Mouse (Mus musculus): ENCODE data around the gene Cyp1a1.
"Not testable (repeated sequence)": the region's sequence is repeated elsewhere in the genome, so short reads cannot be mapped to it uniquely, and the experiment has no call there.

The Cyp1a1 gene

GRCm38 (mm10) chr9:57706496-57706895, 18.8 kb downstream of the Cyp1a1 start:
- DNase-seq (ENCODE audit: low spot score), result peak; percentile 68

GRCm38 (mm10) chr9:57708068-57708719, 20.5 kb downstream of the Cyp1a1 start, which contains the start of gene Edc3:
TSS of gene Edc3 (plus strand) at chr9:57708540.
- peak; percentile 93 for DNase-seq (ENCODE audit: low spot score)

GRCm38 (mm10) chr9:57708720-57709274, 21.1 kb downstream of the Cyp1a1 start:
- DNase-seq (ENCODE audit: low spot score), result peak; percentile 66

GRCm38 (mm10) chr9:57710214-57710613, 22.5 kb downstream of the Cyp1a1 start:
- not testable (repeated sequence) for DNase-seq (ENCODE audit: low spot score)

- DNase-seq (ENCODE audit: low spot score), result no peak
These were observed 24.5 kb downstream of the Cyp1a1 start for GRCm38 (mm10) chr9:57712194-57712593.

GRCm38 (mm10) chr9:57718408-57718807, 30.7 kb downstream of the Cyp1a1 start:
- no peak for DNase-seq (ENCODE audit: low spot score)

GRCm38 (mm10) chr9:57720736-57721135, 33.0 kb downstream of the Cyp1a1 start:
- no peak for DNase-seq (ENCODE audit: low spot score)

- no peak for DNase-seq (ENCODE audit: low spot score)
These were observed 34.6 kb downstream of the Cyp1a1 start for GRCm38 (mm10) chr9:57722371-57722770.

GRCm38 (mm10) chr9:57723315-57723715, 35.6 kb downstream of the Cyp1a1 start:
- peak; percentile 92 for DNase-seq (ENCODE audit: low spot score)

GRCm38 (mm10) chr9:57723796-57724195, 36.1 kb downstream of the Cyp1a1 start:
- peak; percentile 42 for DNase-seq (ENCODE audit: low spot score)

- DNase-seq (ENCODE audit: low spot score), result no peak
These were observed 37.0 kb downstream of the Cyp1a1 start for GRCm38 (mm10) chr9:57724701-57725100.

GRCm38 (mm10) chr9:57728312-57728711, 40.6 kb downstream of the Cyp1a1 start:
- DNase-seq (ENCODE audit: low spot score), result peak; percentile 32

- DNase-seq (ENCODE audit: low spot score), result no peak
These were observed 45.9 kb downstream of the Cyp1a1 start for GRCm38 (mm10) chr9:57733606-57734005.

GRCm38 (mm10) chr9:57739863-57740262, 52.1 kb downstream of the Cyp1a1 start:
- no peak for DNase-seq (ENCODE audit: low spot score)

- peak; percentile 69 for DNase-seq (ENCODE audit: low spot score)
These were observed 56.8 kb downstream of the Cyp1a1 start for GRCm38 (mm10) chr9:57744462-57745091.

GRCm38 (mm10) chr9:57747067-57747466, 59.3 kb downstream of the Cyp1a1 start:
- DNase-seq (ENCODE audit: low spot score), result no peak

- no peak for DNase-seq (ENCODE audit: low spot score)
These were observed 60.4 kb downstream of the Cyp1a1 start for GRCm38 (mm10) chr9:57748137-57748536.

GRCm38 (mm10) chr9:57748831-57749230, 61.1 kb downstream of the Cyp1a1 start:
- DNase-seq (ENCODE audit: low spot score), result no peak

GRCm38 (mm10) chr9:57750901-57751300, 63.2 kb downstream of the Cyp1a1 start:
- DNase-seq (ENCODE audit: low spot score), result no peak

Measured in adipocyte (in vitro differentiated cells).